Mouse (Mus musculus): Measurements from ENCODE around the gene Alpk3. TPM values are rescaled to one million over a fixed set of nuclear protein-coding genes. Genes with fewer than 3 reads are reported as not detected.

Alpk3 gene
- polyA plus RNA-seq, 1 experiment from 2014 or later = 0.15 TPM

DNA sequence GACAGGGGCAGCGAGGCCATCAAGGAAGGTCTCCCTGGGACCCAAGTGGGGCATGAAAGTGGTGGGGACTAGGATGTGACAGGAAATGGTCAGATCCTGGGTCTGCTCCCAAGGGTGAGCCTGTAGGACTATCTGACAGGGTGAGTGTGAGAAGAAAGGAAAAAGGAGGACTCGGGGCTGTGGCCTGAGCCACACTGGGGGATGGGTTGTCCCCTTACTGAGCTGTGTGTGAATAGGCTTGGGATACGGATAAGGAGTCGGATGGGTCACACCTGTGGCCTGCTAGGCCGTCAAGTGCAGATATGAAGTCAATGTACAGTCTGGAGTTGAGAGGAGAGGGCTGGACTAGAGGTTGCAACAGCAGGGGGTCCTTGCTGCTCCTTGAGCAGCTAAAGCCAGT is 18.3 kb downstream of the Alpk3 start:
- Histone ChIP-seq H3K27ac (no peak overlapping the region), H3K4me3 (no peak overlapping the region), H3K9me3 (replicated peaks) (no peaks in the 10 kb centered on the region), H3K9ac (no peak overlapping the region), H3K4me1 (0 out of 2 replicates have a peak, but pooled peaks cover 6% of the 10 kb centered on the region), H3K36me3 (no peaks in the 10 kb centered on the region), H3K4me2 (replicated peaks) (no peak overlapping the region), H3K27me3 (no peaks in the 10 kb centered on the region; the same call in 1 of the 2 replicates)
- 83% methylated on average over 5 of the region's 5 CpGs for WGBS
- ATAC-seq (ENCODE audit: low FRiP score) = no peak

DNA sequence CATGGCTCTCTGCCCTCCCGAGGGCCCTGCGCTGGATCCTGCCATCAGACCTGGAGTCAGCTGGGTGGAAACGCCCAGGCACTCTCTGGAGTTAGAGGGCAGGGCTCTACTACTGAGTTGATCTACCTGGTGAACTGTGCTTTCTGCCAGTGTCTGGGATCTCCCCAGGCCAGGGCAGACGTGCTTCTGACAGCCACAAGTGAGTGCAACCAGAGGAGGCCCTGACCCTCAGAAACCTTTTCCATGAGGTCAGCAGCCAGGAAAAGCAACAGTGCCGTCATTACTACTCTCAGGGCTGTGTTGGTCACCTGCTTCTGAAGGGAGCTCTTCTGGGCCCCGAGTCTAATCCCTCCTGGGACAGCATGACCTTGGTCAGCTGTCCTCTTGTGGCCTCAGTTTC is 19.6 kb downstream of the Alpk3 start:
- Histone ChIP-seq H3K9me3 (replicated peaks) (no peaks in the 10 kb centered on the region), H3K36me3 (no peaks in the 10 kb centered on the region), H3K4me3 (no peak overlapping the region), H3K9ac (no peak overlapping the region), H3K4me1 (0 out of 2 replicates have a peak, but pooled peaks cover 6% of the 10 kb centered on the region), H3K27ac (no peak overlapping the region), H3K4me2 (replicated peaks) (no peak overlapping the region), H3K27me3 (no peaks in the 10 kb centered on the region; the same call in 1 of the 2 replicates)
- no peak for ATAC-seq (ENCODE audit: low FRiP score)
- 71% methylated on average over 6 of the region's 6 CpGs for WGBS

DNA sequence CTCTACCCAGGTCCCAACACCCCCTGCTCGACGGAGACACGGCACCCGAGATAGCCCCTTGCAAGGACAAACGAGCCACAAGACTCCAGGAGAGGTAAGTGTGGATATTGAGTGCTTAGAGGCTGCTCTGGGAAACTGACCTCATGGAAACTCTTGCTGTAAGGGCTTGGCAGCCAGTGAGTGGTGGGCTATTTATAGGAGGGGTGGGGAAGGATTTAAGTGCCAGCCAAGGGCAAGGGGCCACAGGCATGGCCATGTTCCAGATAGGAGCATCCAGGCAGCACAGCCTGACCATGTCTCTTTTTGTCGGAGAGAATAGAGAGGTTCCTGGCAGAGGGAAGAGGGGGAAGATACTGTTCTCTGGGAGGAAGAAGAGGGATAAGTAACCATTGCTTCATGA is 21.3 kb downstream of the Alpk3 start:
- no peaks in the 10 kb centered on the region for H3K9me3 ChIP-seq (replicated peaks)
- 0 out of 2 replicates have a peak, but pooled peaks cover 2% of the 10 kb centered on the region for H3K4me1 ChIP-seq
- H3K4me3 ChIP-seq = no peak overlapping the region
- 88% methylated on average over 6 of the region's 6 CpGs for WGBS
- no peaks in the 10 kb centered on the region for H3K36me3 ChIP-seq
- H3K27me3 ChIP-seq = no peaks in the 10 kb centered on the region; the same call in 1 of the 2 replicates
- no peak for ATAC-seq (ENCODE audit: low FRiP score)
- H3K27ac ChIP-seq = no peak overlapping the region
- H3K4me2 ChIP-seq (replicated peaks) = no peak overlapping the region
- no peak overlapping the region for H3K9ac ChIP-seq

- Histone ChIP-seq H3K36me3 (no peaks in the 10 kb centered on the region), H3K27ac (no peak overlapping the region), H3K4me3 (no peak overlapping the region), H3K9me3 (replicated peaks) (no peaks in the 10 kb centered on the region), H3K9ac (no peak overlapping the region), H3K4me2 (replicated peaks) (no peak overlapping the region), H3K27me3 (no peaks in the 10 kb centered on the region), H3K4me1 (0 out of 2 replicates have a peak, but pooled peaks cover 8% of the 10 kb centered on the region)
- WGBS = 54% methylated on average over 18 of the region's 18 CpGs
- ATAC-seq (ENCODE audit: low FRiP score) = no peak
These were observed 36.1 kb downstream of the Alpk3 start for GRCm38 (mm10) chr7:81093420-81093965.

DNA sequence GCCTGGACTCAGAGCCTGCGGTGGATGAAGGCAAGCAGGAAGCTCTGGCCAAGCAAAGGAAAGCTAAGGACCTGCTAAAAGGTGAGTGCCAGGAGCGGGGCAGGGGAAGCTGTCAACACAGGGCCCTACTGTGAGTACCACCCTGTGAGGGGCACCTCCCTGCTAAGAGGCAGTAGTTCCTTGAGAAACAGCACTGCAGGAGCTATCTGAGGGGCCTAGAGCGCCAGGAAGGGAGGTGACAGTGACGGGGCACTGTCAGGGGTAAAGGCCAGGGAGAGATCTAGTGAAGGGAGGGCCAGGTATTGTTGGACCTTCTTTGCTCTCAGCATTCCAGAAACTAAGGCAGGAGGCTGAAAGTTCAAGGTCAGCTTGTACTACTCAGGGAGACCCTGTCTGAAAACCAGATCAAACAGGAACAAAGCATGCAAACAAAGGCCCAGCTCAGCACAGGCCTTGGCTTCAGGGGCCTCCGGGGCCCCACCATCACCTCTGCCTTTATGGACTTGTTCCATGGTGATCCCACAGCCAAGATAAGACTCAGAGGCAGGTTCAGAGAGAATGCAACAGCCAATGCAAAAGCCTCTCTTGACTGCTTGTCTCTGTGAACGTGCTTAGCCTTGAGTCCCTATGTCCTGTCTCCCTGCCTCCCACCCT is 36.8 kb downstream of the Alpk3 start:
- 73% methylated on average over 6 of the region's 6 CpGs for WGBS
- H3K27me3 ChIP-seq = no peaks in the 10 kb centered on the region

GRCm38 (mm10) chr7:81100341-81100740 is 42.9 kb downstream of the Alpk3 start:
- Histone ChIP-seq H3K27me3 (no peaks in the 10 kb centered on the region), H3K4me2 (replicated peaks) (no peak overlapping the region), H3K4me1 (no peaks in the 10 kb centered on the region), H3K9ac (no peak overlapping the region), H3K4me3 (no peak overlapping the region), H3K36me3 (no peaks in the 10 kb centered on the region), H3K9me3 (replicated peaks) (no peaks in the 10 kb centered on the region), H3K27ac (no peak overlapping the region)
- WGBS = 82% methylated on average over 5 of the region's 5 CpGs
- no peak for ATAC-seq (ENCODE audit: low FRiP score)

More for the DNA sequence above, 36.8 kb downstream of the Alpk3 start:
- Histone ChIP-seq H3K9ac (no peak overlapping the region), H3K36me3 (no peaks in the 10 kb centered on the region), H3K27ac (no peak overlapping the region), H3K9me3 (replicated peaks) (no peaks in the 10 kb centered on the region), H3K4me1 (0 out of 2 replicates have a peak, but pooled peaks cover 8% of the 10 kb centered on the region), H3K4me2 (replicated peaks) (no peak overlapping the region), H3K4me3 (no peak overlapping the region)
- ATAC-seq (ENCODE audit: low FRiP score) = no peak

DNA sequence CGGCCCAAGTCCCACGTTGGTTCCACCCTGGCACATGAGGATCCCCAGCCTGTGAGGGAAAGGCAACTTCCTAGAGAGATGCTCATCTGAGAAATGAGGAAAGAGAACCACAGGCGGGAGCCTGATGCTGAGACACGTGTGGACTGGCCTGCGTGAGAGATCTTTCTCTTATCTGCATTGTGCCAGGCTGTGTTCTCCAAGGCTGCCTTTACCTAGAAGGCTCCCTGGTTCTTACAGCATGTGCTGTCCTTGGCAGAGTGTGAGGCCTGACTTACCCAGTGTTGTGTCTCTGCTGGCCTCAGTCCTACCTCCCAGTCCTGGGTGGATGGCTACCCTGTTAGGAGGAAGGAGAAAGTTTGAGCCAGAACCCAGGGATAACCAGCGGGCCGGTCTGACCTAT is 45.5 kb downstream of the Alpk3 start:
- no peak for ATAC-seq (ENCODE audit: low FRiP score)
- H3K27ac ChIP-seq = no peak overlapping the region
- 94% methylated on average over 7 of the region's 7 CpGs for WGBS
- H3K9ac ChIP-seq = no peak overlapping the region
- no peak overlapping the region for H3K4me2 ChIP-seq (replicated peaks)
- H3K36me3 ChIP-seq = no peaks in the 10 kb centered on the region
- no peaks in the 10 kb centered on the region for H3K9me3 ChIP-seq (replicated peaks)
- no peak overlapping the region for H3K4me3 ChIP-seq
- H3K4me1 ChIP-seq = 0 out of 2 replicates have a peak, but pooled peaks cover 3% of the 10 kb centered on the region
- H3K27me3 ChIP-seq = no peaks in the 10 kb centered on the region

DNA sequence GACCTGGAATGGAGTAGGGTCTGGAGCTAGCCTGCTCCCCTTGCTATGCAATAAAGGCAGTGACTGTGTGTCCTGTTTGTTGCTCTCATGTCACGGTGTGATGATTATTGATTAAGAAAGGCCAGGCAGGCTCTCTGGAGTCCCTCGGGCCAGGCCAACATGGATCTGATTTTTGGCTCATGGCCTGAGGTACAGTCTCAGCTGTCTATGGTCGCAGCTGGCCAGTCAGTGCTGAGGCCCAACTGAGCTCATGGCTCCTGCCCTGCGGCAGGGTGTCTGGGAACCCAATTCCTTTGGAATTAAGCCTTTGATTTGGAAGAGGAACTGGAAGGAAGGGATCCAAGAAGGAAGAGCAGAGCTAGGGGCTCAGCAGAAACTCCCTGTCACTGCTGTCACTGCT is 48.1 kb downstream of the Alpk3 start:
- no peak overlapping the region for H3K9ac ChIP-seq
- H3K27me3 ChIP-seq = no peaks in the 10 kb centered on the region
- 0 out of 2 replicates have a peak, but pooled peaks have one; percentile 32 for ATAC-seq (ENCODE audit: low FRiP score)
- no peaks in the 10 kb centered on the region for H3K36me3 ChIP-seq
- no peak overlapping the region for H3K27ac ChIP-seq
- peaks cover 7% of the 10 kb centered on the region; the same call in 1 of the 2 replicates for H3K4me1 ChIP-seq
- H3K4me3 ChIP-seq = no peak overlapping the region
- WGBS = 58% methylated on average over 4 of the region's 4 CpGs
- H3K4me2 ChIP-seq (replicated peaks) = no peak overlapping the region
- no peaks in the 10 kb centered on the region for H3K9me3 ChIP-seq (replicated peaks)

- no peaks in the 10 kb centered on the region for H3K9me3 ChIP-seq (replicated peaks)
- H3K9ac ChIP-seq = no peak overlapping the region
- no peak overlapping the region for H3K4me3 ChIP-seq
- no peak for ATAC-seq (ENCODE audit: low FRiP score)
- no peak overlapping the region for H3K4me2 ChIP-seq (replicated peaks)
- H3K4me1 ChIP-seq = peaks cover 7% of the 10 kb centered on the region; the same call in 1 of the 2 replicates
- H3K36me3 ChIP-seq = no peaks in the 10 kb centered on the region
- no peaks in the 10 kb centered on the region for H3K27me3 ChIP-seq
- no peak overlapping the region for H3K27ac ChIP-seq
- 86% methylated on average over 5 of the region's 5 CpGs for WGBS
These were observed 50.8 kb downstream of the Alpk3 start for GRCm38 (mm10) chr7:81108226-81108625.

GRCm38 (mm10) chr7:81109717-81110651 is 52.6 kb downstream of the Alpk3 start:
- H3K4me1 ChIP-seq = peaks cover 7% of the 10 kb centered on the region; the same call in 1 of the 2 replicates
- no peak overlapping the region for H3K27ac ChIP-seq
- no peak overlapping the region for H3K9ac ChIP-seq
- WGBS = 62% methylated on average over 9 of the region's 9 CpGs
- H3K4me2 ChIP-seq (replicated peaks) = no peak overlapping the region
- no peak overlapping the region for H3K4me3 ChIP-seq
- 0 out of 2 replicates have a peak, but pooled peaks cover 4% of the 10 kb centered on the region for H3K27me3 ChIP-seq
- no peak for ATAC-seq (ENCODE audit: low FRiP score)
- H3K9me3 ChIP-seq (replicated peaks) = no peaks in the 10 kb centered on the region
- H3K36me3 ChIP-seq = no peaks in the 10 kb centered on the region

- Histone ChIP-seq H3K9me3 (replicated peaks) (no peaks in the 10 kb centered on the region), H3K4me3 (no peak overlapping the region), H3K4me2 (replicated peaks) (no peak overlapping the region), H3K4me1 (peaks cover 4% of the 10 kb centered on the region; the same call in 1 of the 2 replicates), H3K27me3 (0 out of 2 replicates have a peak, but pooled peaks cover 4% of the 10 kb centered on the region), H3K36me3 (no peaks in the 10 kb centered on the region), H3K27ac (no peak overlapping the region), H3K9ac (no peak overlapping the region)
- no peak for ATAC-seq (ENCODE audit: low FRiP score)
- WGBS = 91% methylated on average over 4 of the region's 4 CpGs
These were observed 53.4 kb downstream of the Alpk3 start for GRCm38 (mm10) chr7:81110791-81111190.

- ATAC-seq (ENCODE audit: low FRiP score) = no peak
- H3K9ac ChIP-seq = no peak overlapping the region
- H3K36me3 ChIP-seq = no peaks in the 10 kb centered on the region
These were observed 54.3 kb downstream of the Alpk3 start for GRCm38 (mm10) chr7:81111729-81112128.

More at GRCm38 (mm10) chr7:81111729-81112128, 54.3 kb downstream of the Alpk3 start:
- H3K4me2 ChIP-seq (replicated peaks) = no peak overlapping the region
- no peak overlapping the region for H3K4me3 ChIP-seq
- WGBS = 93% methylated on average over 2 of the region's 2 CpGs
- no peak overlapping the region for H3K27ac ChIP-seq
- H3K9me3 ChIP-seq (replicated peaks) = no peaks in the 10 kb centered on the region
- H3K4me1 ChIP-seq = peaks cover 4% of the 10 kb centered on the region; the same call in 1 of the 2 replicates
- H3K27me3 ChIP-seq = 0 out of 2 replicates have a peak, but pooled peaks cover 4% of the 10 kb centered on the region

All from hindbrain, embryonic 12.5 days (tissue).